Mouse (Mus musculus) embryonic facial prominence, embryonic 11.5 days (tissue): Measurements from ENCODE around the gene 1700037H04Rik. TPM values are rescaled to one million over a fixed set of nuclear protein-coding genes. Genes with fewer than 3 reads are reported as not detected.

ENCODE experiments used
- ATAC-seq: fragments of 200-750 bp; cut with Nextera tagmentation; replicated peaks from 2 replicates; pipeline ENCODE4 v1.8.0; 2017; ENCODE audit warnings: low read depth; ENCODE audit not compliant: insufficient number of reproducible peaks, low FRiP score, low TSS enrichment
- DNase-seq: peaks from one replicate; pipeline ENCODE4 v3.0.0-alpha.2; 2015; ENCODE audit warnings: low spot score
- H3K27ac ChIP-seq: fragments of 300-500 bp; sonication (generic); replicated peaks from 2 replicates; pipeline ENCODE4 v1.5.1; 2014; ENCODE audit warnings: mild to moderate bottlenecking, low read depth, low read length, control low read depth
- H3K27me3 ChIP-seq: fragments of 300-500 bp; sonication (generic); 2 replicates; pipeline ENCODE4 v1.6.1; 2014; ENCODE audit warnings: mild to moderate bottlenecking, low read length, moderate library complexity, mixed read lengths; ENCODE audit not compliant: control insufficient read depth, insufficient read depth
- H3K36me3 ChIP-seq: fragments of 300-500 bp; sonication (generic); replicated peaks from 2 replicates; pipeline ENCODE4 v1.6.1; 2014; ENCODE audit warnings: low read depth, mild to moderate bottlenecking, low read length, moderate library complexity, mixed read lengths; ENCODE audit not compliant: control insufficient read depth, insufficient read depth
- H3K4me1 ChIP-seq: fragments of 300-500 bp; sonication (generic); 2 replicates; pipeline ENCODE4 v1.6.1; 2014; ENCODE audit warnings: low read length, mixed read lengths; ENCODE audit not compliant: control insufficient read depth, insufficient read depth
- H3K4me2 ChIP-seq: fragments of 300-500 bp; sonication (generic); 2 replicates; pipeline ENCODE4 v1.6.1; 2014; ENCODE audit warnings: low read depth, mild to moderate bottlenecking, control low read depth, low read length, moderate library complexity
- H3K4me3 ChIP-seq: fragments of 300-500 bp; sonication (generic); 2 replicates; pipeline ENCODE4 v1.5.1; 2014; ENCODE audit warnings: low read depth, low read length, control low read depth
- H3K9ac ChIP-seq: fragments of 300-500 bp; sonication (generic); replicated peaks from 2 replicates; pipeline ENCODE4 v1.6.1; 2014; ENCODE audit warnings: mild to moderate bottlenecking, control low read depth, low read length
- H3K9me3 ChIP-seq: fragments of 300-500 bp; sonication (generic); replicated peaks from 2 replicates; pipeline ENCODE4 v1.6.1; 2016; ENCODE audit warnings: mild to moderate bottlenecking, low read length, inconsistent platforms, mixed read lengths; ENCODE audit not compliant: control insufficient read depth
- WGBS: fragments of 180-500 bp; shearing (Covaris S2); extraction: QIAGEN DNeasy Blood & Tissue Kit; methylation state at CpG from one replicate; pipeline ENCODE4 v1.1.7; 2014; 5-methylcytosine and 5-hydroxymethylcytosine counted together
- polyA plus RNA-seq: library from polyadenylated mRNA; unstranded; fragments of >200 nt; fragmentation: Nextera tagmentation; extraction: Ambion mirVana; gene quantifications from 2 replicates; pipeline ENCODE4 v1.2.1, GENCODE M21; 2014

1700037H04Rik gene
- polyA plus RNA-seq, 1 experiment from 2014 or later: 81.2 TPM

DNA sequence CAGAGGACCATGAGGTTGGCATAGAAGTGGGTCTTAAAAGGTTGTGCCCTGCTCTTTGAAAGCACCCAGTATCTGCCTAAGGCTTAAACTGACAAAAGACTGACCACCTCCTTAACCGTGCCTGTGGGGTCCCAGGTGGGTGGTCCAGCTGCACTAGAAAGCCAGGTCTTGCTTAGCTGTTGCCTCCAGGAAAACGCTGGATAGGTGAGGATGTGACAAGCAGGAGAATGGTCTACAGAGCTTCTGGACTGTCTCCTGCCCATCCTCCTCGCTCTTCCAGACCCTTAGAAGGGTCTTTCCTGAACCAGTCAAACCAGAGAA is 27.7 kb upstream of the 1700037H04Rik start:
- H3K9ac ChIP-seq: peak overlapping the region; percentile 83
- ATAC-seq: no peak
- no peak overlapping the region for H3K27ac ChIP-seq
- no peaks in the 10 kb centered on the region; the same call in none of the 2 replicates for H3K4me1 ChIP-seq
- 20% methylated on average over 3 of the region's 3 CpGs for WGBS
- no peak for DNase-seq
- no peaks in the 10 kb centered on the region; the same call in 1 of the 2 replicates for H3K36me3 ChIP-seq
- no peaks in the 10 kb centered on the region for H3K27me3 ChIP-seq
- peak overlapping the region; percentile 87 for H3K4me2 ChIP-seq
- no peaks in the 10 kb centered on the region for H3K9me3 ChIP-seq
- peak overlapping the region; percentile 63 for H3K4me3 ChIP-seq

DNA sequence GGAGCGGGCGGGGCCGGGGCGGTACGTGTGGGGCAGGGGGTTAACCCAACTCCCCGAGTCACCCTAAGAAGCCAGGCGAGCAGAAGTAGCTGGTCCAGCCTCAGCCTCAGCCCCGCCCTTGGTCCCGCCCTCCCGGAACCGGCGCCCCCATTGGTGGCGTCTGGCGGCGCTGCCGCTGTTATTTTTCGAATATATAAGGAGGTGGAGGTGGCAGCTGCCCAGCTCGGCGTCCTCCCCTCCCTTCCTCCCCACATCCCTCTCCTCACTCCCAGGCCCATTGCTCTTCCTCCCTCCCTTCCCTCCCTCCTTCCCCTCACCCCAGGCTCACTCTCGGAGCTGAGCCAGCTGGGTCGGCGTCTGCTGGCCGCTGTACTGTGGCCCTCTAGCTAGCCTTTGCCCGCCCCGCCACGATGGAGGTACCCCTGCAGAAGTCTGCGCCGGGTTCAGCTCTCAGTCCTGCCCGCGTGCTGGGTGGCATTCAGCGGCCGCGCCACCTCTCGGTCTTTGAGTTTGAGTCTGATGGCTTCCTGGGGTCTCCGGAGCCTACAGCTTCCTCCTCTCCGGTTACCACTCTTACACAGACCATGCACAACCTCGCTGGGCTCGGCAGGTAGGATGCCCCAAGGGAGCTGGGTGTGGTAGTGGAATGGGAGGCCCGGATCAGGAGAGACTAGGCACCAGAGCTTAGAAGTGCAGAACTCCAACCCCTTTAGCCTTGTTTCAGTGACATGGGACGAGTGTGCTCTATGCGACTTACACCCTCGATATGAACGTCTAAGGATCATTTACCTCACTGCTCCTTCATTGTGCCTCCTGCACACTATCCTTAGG is 27.1 kb upstream of the 1700037H04Rik start, which contains the start of the genes Cdc25b and Spef1:
Gene Cdc25b (plus strand): TSS at position 179 of the 831 bp plus-strand sequence.
Gene Spef1 (minus strand): TSS at position 512 of the 831 bp plus-strand sequence.
- DNase-seq: peak; percentile 90
- peak within 1 kb of the TSS; percentile 67; the same call in 1 of the 2 replicates for H3K27ac ChIP-seq
- no peaks in the 10 kb centered on the region for H3K9me3 ChIP-seq
- no peaks in the 10 kb centered on the region for H3K36me3 ChIP-seq
- no peaks in the 10 kb centered on the region; the same call in none of the 2 replicates for H3K4me1 ChIP-seq
- H3K4me2 ChIP-seq: peak within 1 kb of the TSS; percentile 87
- H3K27me3 ChIP-seq: no peaks in the 10 kb centered on the region
- under 1% methylated on average over 42 of the region's 43 CpGs for WGBS
- peak; percentile 77 for ATAC-seq
- H3K9ac ChIP-seq: peak within 1 kb of the TSS; percentile 83
- H3K4me3 ChIP-seq: peak within 1 kb of the TSS; percentile 63

DNA sequence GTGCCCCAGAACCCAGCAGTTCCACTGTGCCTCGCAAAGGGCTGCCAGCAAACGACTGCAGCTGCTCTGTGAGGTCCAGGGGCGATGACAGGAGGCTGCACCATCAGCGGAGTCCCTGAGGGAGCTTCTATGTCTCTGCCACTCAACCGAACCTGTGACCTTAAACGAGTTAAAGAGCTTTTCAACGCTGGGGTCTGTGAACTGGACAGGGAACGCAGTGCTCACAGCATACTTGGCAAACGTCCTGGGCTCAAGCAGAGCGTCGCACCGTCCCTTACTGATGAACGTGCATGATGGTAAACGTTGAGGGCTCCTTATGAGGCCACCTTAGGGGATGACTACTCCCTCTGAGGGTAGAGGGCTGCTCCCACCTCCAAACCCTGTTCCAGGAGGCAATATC is 26.5 kb upstream of the 1700037H04Rik start:
- Histone ChIP-seq H3K27ac (no peak overlapping the region), H3K4me3 (peak overlapping the region; percentile 63), H3K4me2 (peak overlapping the region; percentile 87), H3K9me3 (no peaks in the 10 kb centered on the region), H3K4me1 (no peaks in the 10 kb centered on the region; the same call in none of the 2 replicates), H3K27me3 (no peaks in the 10 kb centered on the region), H3K9ac (peak overlapping the region; percentile 83), H3K36me3 (no peaks in the 10 kb centered on the region)
- 2% methylated on average over 14 of the region's 14 CpGs for WGBS
- DNase-seq: no peak
- no peak for ATAC-seq

DNA sequence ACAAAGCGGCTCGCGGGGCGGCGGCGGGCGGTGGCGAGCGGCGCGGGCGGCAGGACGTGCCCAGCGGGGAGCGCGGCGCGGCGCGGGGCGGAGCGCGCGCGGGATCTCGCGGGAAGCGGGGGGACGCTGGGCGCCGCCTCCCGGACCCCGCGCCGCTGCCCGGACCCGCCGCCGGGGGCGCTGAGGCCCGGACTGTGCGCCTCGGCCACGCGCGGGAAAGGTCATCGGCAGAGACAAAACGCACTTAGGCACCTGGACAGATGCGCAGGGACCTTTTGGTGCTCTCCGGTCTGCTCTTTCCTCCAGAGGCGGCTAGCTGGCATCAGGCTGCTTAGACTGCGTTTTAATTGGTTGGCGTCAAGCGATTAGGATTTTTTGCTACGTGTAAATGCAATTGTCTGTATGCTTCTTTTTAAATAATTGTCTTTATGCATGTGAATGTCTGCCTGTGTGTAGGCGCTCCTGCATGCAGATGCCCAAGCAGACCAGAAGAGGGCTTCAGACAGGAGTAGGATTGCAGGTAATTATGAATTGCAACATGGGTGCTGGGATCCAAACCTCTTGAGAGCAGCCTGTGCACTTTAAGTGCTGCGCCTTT is 20.2 kb upstream of the 1700037H04Rik start, which contains the start of gene Cenpb:
Gene Cenpb (minus strand): TSS at position 78 of the 598 bp plus-strand sequence.
- ATAC-seq (peak; percentile 63; the same call in 1 of the 2 replicates), DNase-seq (peak; percentile 91)
- peak within 1 kb of the TSS; percentile 93 for H3K9ac ChIP-seq
- peak within 1 kb of the TSS; percentile 71 for H3K27ac ChIP-seq
- H3K9me3 ChIP-seq: no peaks in the 10 kb centered on the region
- 4% methylated on average over 30 of the region's 57 CpGs for WGBS
- H3K36me3 ChIP-seq: no peaks in the 10 kb centered on the region; the same call in 1 of the 2 replicates
- H3K27me3 ChIP-seq: no peaks in the 10 kb centered on the region
- H3K4me1 ChIP-seq: peaks cover 6% of the 10 kb centered on the region
- H3K4me2 ChIP-seq: peak within 1 kb of the TSS; percentile 89
- H3K4me3 ChIP-seq: peak within 1 kb of the TSS; percentile 70

DNA sequence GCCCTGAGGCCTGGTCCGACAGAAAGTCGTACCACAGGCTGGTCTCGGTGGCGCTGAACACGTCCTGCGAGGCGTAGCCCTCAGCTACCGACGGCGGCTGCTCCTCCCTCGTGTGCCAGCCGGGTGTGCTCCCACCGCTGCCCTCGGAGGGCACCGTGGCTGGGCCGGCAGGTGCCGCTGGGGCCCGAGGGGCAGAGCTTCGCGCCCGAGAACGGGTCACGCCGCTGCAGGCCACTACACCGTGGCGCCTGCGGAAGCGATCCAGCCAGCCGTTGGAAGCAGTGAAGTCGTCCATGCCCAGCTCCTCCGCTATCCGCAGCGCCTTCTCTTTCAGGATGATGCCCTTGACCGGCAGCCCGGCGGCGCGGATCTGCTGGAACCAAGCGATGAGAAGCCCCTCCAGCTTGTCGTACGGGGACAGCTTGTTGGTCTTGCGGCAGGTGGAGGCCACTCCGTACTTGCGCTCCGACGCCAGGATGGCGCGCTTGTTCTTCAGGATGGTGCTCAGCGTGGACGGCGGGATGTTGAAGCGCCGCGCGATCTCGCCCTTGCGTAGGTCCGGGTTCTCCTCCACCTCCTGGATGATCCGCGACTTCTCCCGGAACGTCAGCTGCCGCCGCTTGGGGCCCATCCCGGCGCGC is 19.5 kb upstream of the 1700037H04Rik start:
- Histone ChIP-seq H3K4me2 (peak overlapping the region; percentile 89), H3K9me3 (no peaks in the 10 kb centered on the region), H3K4me3 (peak overlapping the region; percentile 70), H3K36me3 (no peaks in the 10 kb centered on the region; the same call in 1 of the 2 replicates), H3K27ac (peak overlapping the region; percentile 71), H3K4me1 (peaks cover 6% of the 10 kb centered on the region), H3K9ac (peak overlapping the region; percentile 93), H3K27me3 (no peaks in the 10 kb centered on the region)
- ATAC-seq: 0 out of 2 replicates have a peak, but pooled peaks have one; percentile 14
- peak; percentile 71 for DNase-seq
- WGBS: under 1% methylated on average over 64 of the region's 67 CpGs

DNA sequence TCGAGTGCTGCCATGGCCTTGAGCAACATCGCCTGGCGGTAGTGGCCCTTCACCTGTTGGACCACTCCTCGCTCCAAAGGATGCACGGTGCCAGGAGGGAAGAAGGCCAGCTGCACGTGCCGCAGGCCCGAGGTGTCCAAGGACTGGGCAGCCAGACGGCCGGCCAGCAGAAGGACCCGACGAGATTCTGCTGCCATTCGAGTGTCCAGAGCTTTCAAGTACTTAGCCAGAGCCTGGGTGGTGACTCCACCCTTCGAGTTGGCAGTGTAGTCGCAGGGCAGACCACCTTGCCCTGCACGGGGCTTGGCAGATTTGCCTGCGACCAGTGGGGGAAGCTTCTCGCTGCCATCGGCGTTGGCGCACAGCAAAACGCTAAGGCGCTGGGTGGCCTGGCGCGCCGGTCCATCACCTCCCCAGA is 19.0 kb upstream of the 1700037H04Rik start:
- no peak for ATAC-seq
- no peak overlapping the region for H3K27ac ChIP-seq
- peak; percentile 17 for DNase-seq

DNA sequence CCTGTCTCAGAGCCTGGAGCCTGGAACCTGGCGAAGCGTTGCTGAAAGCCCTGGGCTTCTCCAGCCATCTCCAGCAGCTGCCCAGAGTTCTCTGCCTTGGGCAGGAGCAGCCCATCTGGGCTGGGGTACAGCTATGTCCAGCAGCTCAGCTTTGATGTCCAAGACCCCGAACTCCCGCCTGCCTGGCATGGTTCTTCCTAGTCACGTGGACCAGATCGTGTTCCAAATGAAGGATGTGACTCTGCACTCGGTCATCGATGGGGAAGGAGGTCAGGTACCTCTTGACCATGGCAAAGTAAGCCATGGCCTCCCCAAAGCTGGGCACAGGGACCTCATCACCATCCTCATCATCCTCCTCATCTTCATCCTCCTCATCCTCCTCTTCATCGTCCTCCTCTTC is 18.1 kb upstream of the 1700037H04Rik start:
- Histone ChIP-seq H3K9ac (peak overlapping the region; percentile 22), H3K36me3 (no peaks in the 10 kb centered on the region; the same call in 1 of the 2 replicates), H3K4me2 (peak overlapping the region; percentile 89), H3K27me3 (peaks cover 6% of the 10 kb centered on the region), H3K27ac (no peak overlapping the region), H3K9me3 (no peaks in the 10 kb centered on the region), H3K4me3 (peak overlapping the region; percentile 5; the same call in 1 of the 2 replicates), H3K4me1 (peaks cover 6% of the 10 kb centered on the region)
- 90% methylated on average over 9 of the region's 9 CpGs for WGBS
- no peak for DNase-seq
- ATAC-seq: no peak

More for the DNA sequence above, 19.0 kb upstream of the 1700037H04Rik start:
- Histone ChIP-seq H3K9me3 (no peaks in the 10 kb centered on the region), H3K36me3 (no peaks in the 10 kb centered on the region; the same call in 1 of the 2 replicates), H3K4me3 (peak overlapping the region; percentile 70), H3K4me1 (peaks cover 6% of the 10 kb centered on the region), H3K4me2 (peak overlapping the region; percentile 89), H3K27me3 (no peaks in the 10 kb centered on the region), H3K9ac (peak overlapping the region; percentile 93)
- 39% methylated on average over 26 of the region's 26 CpGs for WGBS
